Mouse (Mus musculus): ENCODE results near the gene Cnga4. TPM values are rescaled to one million over a fixed set of nuclear protein-coding genes. Genes with fewer than 3 reads are reported as not detected.

Gene Cnga4
- polyA plus RNA-seq, 1 experiment = 0.19 TPM

DNA sequence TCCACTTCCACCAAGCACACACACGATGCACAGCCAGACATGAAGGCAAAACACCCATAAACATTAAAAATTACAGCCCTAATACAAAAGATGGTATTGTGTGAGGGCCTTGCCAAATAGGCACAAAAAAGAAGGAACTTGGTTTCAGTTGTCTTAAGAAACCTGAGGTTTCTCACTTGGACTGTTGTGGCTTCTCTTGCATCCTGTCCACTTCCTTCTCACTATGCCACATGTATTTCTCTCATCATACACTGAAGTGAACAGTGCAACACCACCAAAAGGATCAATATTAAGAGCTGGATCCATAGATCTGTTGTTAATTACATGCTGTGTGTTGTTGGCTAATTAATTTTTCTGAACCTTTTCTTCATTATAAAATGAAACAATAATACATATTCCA, 31.5 kb upstream of the Cnga4 start:
- no peak for TF ChIP-seq CTCF (IDR thresholded peaks at IDR 0.05; ENCODE audit: borderline replicate concordance, control insufficient read depth, extremely low read depth, insufficient read depth, low read length, poor library complexity)
- TF ChIP-seq POLR2A (IDR thresholded peaks at IDR 0.05; ENCODE audit: control insufficient read depth, extremely low read depth, insufficient read depth, low read length, poor library complexity) = no peak
- no peak overlapping the region for H3K4me3 ChIP-seq (ENCODE audit: control insufficient read depth, insufficient read depth, low read length)
- no peaks in the 10 kb centered on the region for H3K36me3 ChIP-seq (ENCODE audit: control insufficient read depth, insufficient read depth, low read length)
- WGBS = 11% methylated on average over 1 of the region's 1 CpGs
- H3K4me1 ChIP-seq (replicated peaks; ENCODE audit: control insufficient read depth, insufficient read depth, low read length) = no peaks in the 10 kb centered on the region
- no peaks in the 10 kb centered on the region for H3K27me3 ChIP-seq (ENCODE audit: control insufficient read depth, insufficient read depth, low read length)
- H3K27ac ChIP-seq (ENCODE audit: control insufficient read depth, insufficient read depth, low read length) = no peak overlapping the region
- DNase-seq = no peak

DNA sequence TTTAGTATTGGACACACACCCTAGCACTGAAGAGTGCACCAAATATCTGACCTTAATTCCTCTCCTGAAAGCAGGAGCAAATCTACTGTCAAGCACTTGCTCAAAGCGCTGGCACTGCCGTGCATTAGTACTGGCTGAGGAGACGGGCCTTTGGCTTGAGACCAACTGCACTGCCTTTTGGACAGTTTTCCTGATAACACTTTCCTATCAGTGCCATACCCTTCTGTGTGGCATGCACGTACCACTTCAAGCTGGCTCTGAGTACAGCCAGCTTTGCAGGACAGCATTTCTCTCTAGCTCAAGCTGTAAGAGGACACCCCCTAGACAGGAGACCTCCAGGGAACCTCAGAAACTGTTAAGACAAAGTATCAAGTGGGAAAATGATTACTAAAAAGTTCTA, 30.9 kb upstream of the Cnga4 start:
- H3K27me3 ChIP-seq (ENCODE audit: control insufficient read depth, insufficient read depth, low read length) = no peaks in the 10 kb centered on the region
- H3K4me3 ChIP-seq (ENCODE audit: control insufficient read depth, insufficient read depth, low read length) = no peak overlapping the region
- TF ChIP-seq CTCF (IDR thresholded peaks at IDR 0.05; ENCODE audit: borderline replicate concordance, control insufficient read depth, extremely low read depth, insufficient read depth, low read length, poor library complexity) (no peak), POLR2A (IDR thresholded peaks at IDR 0.05; ENCODE audit: control insufficient read depth, extremely low read depth, insufficient read depth, low read length, poor library complexity) (no peak)
- DNase-seq = no peak
- H3K36me3 ChIP-seq (ENCODE audit: control insufficient read depth, insufficient read depth, low read length) = peaks cover 4% of the 10 kb centered on the region; the same call in 1 of the 2 replicates
- 74% methylated on average over 4 of the region's 4 CpGs for WGBS
- no peak overlapping the region for H3K27ac ChIP-seq (ENCODE audit: control insufficient read depth, insufficient read depth, low read length)
- no peaks in the 10 kb centered on the region for H3K4me1 ChIP-seq (replicated peaks; ENCODE audit: control insufficient read depth, insufficient read depth, low read length)

DNA sequence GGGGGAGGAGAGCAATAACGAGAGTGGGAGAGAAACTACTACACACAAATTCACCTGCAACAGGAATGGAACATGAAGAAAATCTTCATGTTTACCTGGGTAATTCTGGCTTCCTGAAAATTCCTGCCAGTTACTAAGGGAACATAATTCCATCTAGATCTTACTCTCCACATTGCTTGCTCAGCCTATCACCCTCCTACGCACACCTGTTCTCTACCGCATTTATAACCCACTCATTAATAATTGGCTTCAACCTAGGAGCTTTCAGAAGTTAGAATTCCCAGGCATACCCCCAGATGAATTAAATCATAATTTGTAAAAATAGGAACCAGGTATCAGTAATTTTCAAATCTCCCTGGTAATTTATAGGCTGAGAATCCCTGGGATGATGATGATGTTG, 30.4 kb upstream of the Cnga4 start:
- Histone ChIP-seq H3K27ac (ENCODE audit: control insufficient read depth, insufficient read depth, low read length) (no peak overlapping the region), H3K4me3 (ENCODE audit: control insufficient read depth, insufficient read depth, low read length) (no peak overlapping the region), H3K27me3 (ENCODE audit: control insufficient read depth, insufficient read depth, low read length) (no peaks in the 10 kb centered on the region), H3K36me3 (ENCODE audit: control insufficient read depth, insufficient read depth, low read length) (peaks cover 5% of the 10 kb centered on the region; the same call in 1 of the 2 replicates), H3K4me1 (replicated peaks; ENCODE audit: control insufficient read depth, insufficient read depth, low read length) (no peaks in the 10 kb centered on the region)
- WGBS = 94% methylated on average over 3 of the region's 3 CpGs
- DNase-seq = no peak
- TF ChIP-seq POLR2A (IDR thresholded peaks at IDR 0.05; ENCODE audit: control insufficient read depth, extremely low read depth, insufficient read depth, low read length, poor library complexity) = no peak
- no peak for TF ChIP-seq CTCF (IDR thresholded peaks at IDR 0.05; ENCODE audit: borderline replicate concordance, control insufficient read depth, extremely low read depth, insufficient read depth, low read length, poor library complexity)

DNA sequence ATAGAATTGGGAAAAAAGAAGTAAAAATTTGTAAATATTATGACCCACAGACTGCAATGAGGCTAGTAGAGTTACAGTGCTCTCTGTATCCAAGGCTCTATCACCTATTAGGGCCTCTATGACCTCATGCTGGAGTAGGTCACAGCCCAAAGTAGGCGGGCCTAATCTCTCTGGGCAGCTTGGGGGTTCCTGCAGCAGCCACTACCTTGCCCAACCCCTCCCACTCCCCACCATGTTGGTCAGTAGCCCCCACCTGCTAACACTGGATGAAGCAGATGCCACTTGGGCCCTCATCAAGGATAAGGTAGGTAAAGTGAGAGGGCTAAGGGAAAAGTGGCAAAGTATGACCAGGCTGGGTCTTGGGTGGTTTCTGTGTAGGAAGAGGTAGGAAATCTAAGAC, 29.5 kb upstream of the Cnga4 start, which contains the start of gene Gm5901:
Gene Gm5901 (plus strand): TSS at position 173 of the 400 bp plus-strand sequence.
- 80% methylated on average over 1 of the region's 1 CpGs for WGBS
- no peaks in the 10 kb centered on the region for H3K27me3 ChIP-seq (ENCODE audit: control insufficient read depth, insufficient read depth, low read length)
- no peak within 1 kb of the TSS for H3K27ac ChIP-seq (ENCODE audit: control insufficient read depth, insufficient read depth, low read length)
- no peak for DNase-seq
- no peak within 1 kb of the TSS for H3K4me3 ChIP-seq (ENCODE audit: control insufficient read depth, insufficient read depth, low read length)
- TF ChIP-seq CTCF (IDR thresholded peaks at IDR 0.05; ENCODE audit: borderline replicate concordance, control insufficient read depth, extremely low read depth, insufficient read depth, low read length, poor library complexity) (no peak), POLR2A (IDR thresholded peaks at IDR 0.05; ENCODE audit: control insufficient read depth, extremely low read depth, insufficient read depth, low read length, poor library complexity) (no peak)
- no peaks in the 10 kb centered on the region for H3K4me1 ChIP-seq (replicated peaks; ENCODE audit: control insufficient read depth, insufficient read depth, low read length)
- peaks cover 5% of the 10 kb centered on the region; the same call in 1 of the 2 replicates for H3K36me3 ChIP-seq (ENCODE audit: control insufficient read depth, insufficient read depth, low read length)

DNA sequence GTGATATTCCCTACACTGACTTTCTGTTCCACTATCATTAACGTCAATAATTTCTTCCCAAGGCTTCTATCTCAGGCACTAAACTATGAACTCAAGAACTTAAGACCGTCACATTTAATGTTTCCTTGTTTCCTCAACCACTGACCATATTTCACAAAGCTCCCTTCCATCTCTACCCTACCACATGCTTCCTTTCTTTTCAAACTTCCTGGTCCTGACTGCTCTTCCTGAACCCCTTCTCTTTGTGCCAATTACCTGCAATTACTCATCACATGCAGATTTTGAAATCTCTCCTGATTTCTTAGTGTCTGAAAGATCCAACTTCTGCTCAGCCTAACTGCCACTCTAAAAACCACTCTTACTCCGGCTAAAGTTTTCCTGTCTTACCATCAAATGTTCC, 24.0 kb upstream of the Cnga4 start:
- DNase-seq = no peak
- peaks cover 13% of the 10 kb centered on the region; the same call in 1 of the 2 replicates for H3K36me3 ChIP-seq (ENCODE audit: control insufficient read depth, insufficient read depth, low read length)
- no peak overlapping the region for H3K4me3 ChIP-seq (ENCODE audit: control insufficient read depth, insufficient read depth, low read length)
- TF ChIP-seq POLR2A (IDR thresholded peaks at IDR 0.05; ENCODE audit: control insufficient read depth, extremely low read depth, insufficient read depth, low read length, poor library complexity) = no peak
- no peak for TF ChIP-seq CTCF (IDR thresholded peaks at IDR 0.05; ENCODE audit: borderline replicate concordance, control insufficient read depth, extremely low read depth, insufficient read depth, low read length, poor library complexity)
- no peaks in the 10 kb centered on the region for H3K4me1 ChIP-seq (replicated peaks; ENCODE audit: control insufficient read depth, insufficient read depth, low read length)
- 95% methylated on average over 3 of the region's 3 CpGs for WGBS
- H3K27ac ChIP-seq (ENCODE audit: control insufficient read depth, insufficient read depth, low read length) = no peak overlapping the region
- H3K27me3 ChIP-seq (ENCODE audit: control insufficient read depth, insufficient read depth, low read length) = no peaks in the 10 kb centered on the region

- WGBS = 99% methylated on average over 2 of the region's 2 CpGs
- H3K4me3 ChIP-seq (ENCODE audit: control insufficient read depth, insufficient read depth, low read length) = no peak overlapping the region
- TF ChIP-seq POLR2A (IDR thresholded peaks at IDR 0.05; ENCODE audit: control insufficient read depth, extremely low read depth, insufficient read depth, low read length, poor library complexity) (no peak), CTCF (IDR thresholded peaks at IDR 0.05; ENCODE audit: borderline replicate concordance, control insufficient read depth, extremely low read depth, insufficient read depth, low read length, poor library complexity) (no peak)
- H3K36me3 ChIP-seq (ENCODE audit: control insufficient read depth, insufficient read depth, low read length) = peaks cover 8% of the 10 kb centered on the region; the same call in 1 of the 2 replicates
- no peak overlapping the region for H3K27ac ChIP-seq (ENCODE audit: control insufficient read depth, insufficient read depth, low read length)
- DNase-seq = no peak
- H3K27me3 ChIP-seq (ENCODE audit: control insufficient read depth, insufficient read depth, low read length) = no peaks in the 10 kb centered on the region
- H3K4me1 ChIP-seq (replicated peaks; ENCODE audit: control insufficient read depth, insufficient read depth, low read length) = no peaks in the 10 kb centered on the region
Observed at GRCm38 (mm10) chr7:105387696-105388095, 16.7 kb upstream of the Cnga4 start.

DNA sequence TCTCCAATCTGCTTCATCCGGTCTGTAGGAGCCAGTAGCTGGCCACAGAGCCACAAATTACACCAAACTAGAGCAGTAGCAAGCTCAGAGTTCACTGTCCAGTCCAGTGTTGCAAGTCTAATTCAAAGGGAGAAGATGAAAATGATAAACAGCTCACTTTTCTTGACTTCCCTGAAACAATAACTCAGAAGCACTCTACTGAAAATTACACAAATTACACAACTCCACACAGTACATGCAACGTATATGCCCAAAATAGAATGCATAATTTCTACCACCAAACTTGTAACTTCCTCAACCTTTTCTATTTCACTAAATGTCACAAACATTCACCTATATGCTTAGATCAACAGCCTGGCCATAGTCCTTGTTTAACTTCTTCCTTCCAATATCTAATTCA, 14.1 kb upstream of the Cnga4 start:
- TF ChIP-seq POLR2A (IDR thresholded peaks at IDR 0.05; ENCODE audit: control insufficient read depth, extremely low read depth, insufficient read depth, low read length, poor library complexity) (no peak), CTCF (IDR thresholded peaks at IDR 0.05; ENCODE audit: borderline replicate concordance, control insufficient read depth, extremely low read depth, insufficient read depth, low read length, poor library complexity) (no peak)
- 91% methylated on average over 2 of the region's 2 CpGs for WGBS

More for the DNA sequence above, 14.1 kb upstream of the Cnga4 start:
- Histone ChIP-seq H3K4me3 (ENCODE audit: control insufficient read depth, insufficient read depth, low read length) (no peak overlapping the region), H3K27me3 (ENCODE audit: control insufficient read depth, insufficient read depth, low read length) (no peaks in the 10 kb centered on the region), H3K27ac (ENCODE audit: control insufficient read depth, insufficient read depth, low read length) (no peak overlapping the region), H3K4me1 (replicated peaks; ENCODE audit: control insufficient read depth, insufficient read depth, low read length) (no peaks in the 10 kb centered on the region), H3K36me3 (ENCODE audit: control insufficient read depth, insufficient read depth, low read length) (no peaks in the 10 kb centered on the region; the same call in 1 of the 2 replicates)
- no peak for DNase-seq

All from thymus, adult 2 months (tissue).